Mouse (Mus musculus) adrenal gland, postnatal 10 days (tissue): ENCODE measurements around the gene Tmprss6. TPM values are rescaled to one million over a fixed set of nuclear protein-coding genes. Genes with fewer than 3 reads are reported as not detected.

Experiments used
- DNase-seq: peaks from one replicate; pipeline ENCODE4 v3.0.0; 2021; ENCODE audit warnings: mixed read lengths
- total RNA-seq, 2 experiments: library from RNA; stranded (reverse); gene quantifications; 2 replicates each; pipeline ENCODE4 v1.2.3; 2021

The Tmprss6 gene
- total RNA-seq, 2 experiments from 2014 or later, result 24.7 to 59.5 TPM

DNA sequence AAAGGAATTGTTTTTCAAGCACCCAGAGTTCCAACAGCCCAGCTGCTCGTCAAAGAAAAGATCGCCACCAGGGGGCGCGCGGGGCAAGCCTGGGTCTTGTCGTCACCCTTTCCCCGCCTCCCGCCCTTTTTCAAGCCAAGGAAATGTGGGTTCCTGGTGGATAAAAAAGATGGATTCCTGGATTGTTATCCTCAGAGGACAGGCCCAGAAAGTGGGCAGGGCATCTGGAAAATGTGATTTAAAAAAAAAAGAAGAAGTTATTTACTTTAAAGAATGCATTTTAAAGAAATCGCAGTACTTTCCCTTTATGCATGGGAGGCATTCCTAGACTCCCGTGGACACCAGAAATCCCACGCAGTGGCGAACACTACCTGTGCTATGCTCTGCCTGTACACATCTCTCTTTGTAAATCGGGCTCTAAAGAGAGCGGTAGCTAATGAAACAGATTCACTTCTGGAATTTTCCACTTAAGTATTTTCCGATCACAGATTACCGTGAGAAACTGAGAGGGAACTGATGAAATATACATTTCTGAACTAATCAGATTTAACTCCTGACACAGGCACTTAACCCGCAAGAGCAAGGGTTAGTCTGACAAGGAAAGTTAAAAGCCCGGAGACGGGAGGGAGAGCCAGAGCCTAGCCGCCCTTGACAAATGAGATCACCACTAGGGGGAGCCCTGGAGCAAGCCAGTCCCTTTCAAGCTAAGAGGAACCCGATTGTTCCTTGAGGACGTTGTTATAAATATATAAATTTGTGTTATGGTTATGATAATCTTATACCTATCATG, 20.5 kb downstream of the Tmprss6 start:
- DNase-seq, result peak; percentile 99

DNA sequence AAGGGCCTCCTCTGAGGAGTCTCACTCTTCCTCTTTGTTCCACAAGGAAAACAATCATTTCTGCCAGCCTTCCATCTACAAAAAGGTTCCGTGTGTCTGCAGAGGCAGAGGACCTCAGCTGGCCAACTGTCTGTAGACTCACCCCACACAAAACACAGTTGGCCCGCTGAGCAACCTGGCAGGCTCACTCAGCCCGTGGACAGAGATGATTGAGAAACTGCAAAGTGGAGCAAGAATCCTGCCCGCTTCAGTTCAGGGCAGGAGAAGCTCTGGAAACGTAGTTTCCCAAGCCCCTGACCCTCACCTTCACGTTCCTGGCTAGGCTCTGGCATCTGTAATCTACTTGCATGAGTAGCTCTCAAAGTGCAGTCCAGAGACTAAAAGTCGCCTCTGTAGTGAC, 21.3 kb downstream of the Tmprss6 start:
- peak; percentile 72 for DNase-seq

DNA sequence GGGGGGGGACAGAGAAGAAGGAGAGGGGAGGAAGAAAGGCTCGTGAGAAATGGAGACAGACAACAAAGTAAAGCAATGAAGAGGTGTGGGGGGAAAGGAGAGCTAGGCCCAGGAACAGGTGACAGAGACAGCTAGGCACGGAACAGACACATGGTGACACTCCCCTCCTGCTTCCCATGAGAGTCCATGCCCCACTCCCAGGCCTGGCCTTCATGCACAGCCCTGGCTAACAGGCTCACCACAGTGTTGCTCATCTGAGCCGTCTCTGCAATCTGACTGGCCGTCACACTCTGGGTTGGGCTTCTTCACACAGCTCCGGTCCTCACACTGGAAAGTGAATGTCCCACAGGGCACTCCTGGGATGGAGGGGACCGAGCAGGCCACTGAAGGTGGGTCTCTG, 24.6 kb downstream of the Tmprss6 start:
- no peak for DNase-seq

DNA sequence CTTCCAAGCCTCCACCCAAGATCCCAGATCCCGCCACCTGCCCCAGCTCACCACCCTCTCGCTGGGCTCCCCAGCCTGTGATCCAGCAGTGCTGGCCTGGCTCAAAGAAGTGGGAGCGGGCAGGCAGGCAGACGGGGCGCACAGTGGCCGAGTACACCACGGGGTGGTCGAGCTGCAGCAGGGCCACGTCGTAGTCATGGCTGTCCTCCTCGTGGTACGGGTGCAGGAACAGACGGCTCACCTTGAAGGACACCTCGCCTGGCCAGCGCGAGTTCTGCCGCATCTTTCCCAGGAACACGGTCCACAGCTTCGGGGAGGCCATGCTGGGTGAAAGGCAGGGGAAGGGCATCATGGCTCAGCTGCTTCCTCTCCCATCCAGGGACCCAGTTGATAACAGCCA, 26.2 kb downstream of the Tmprss6 start:
- DNase-seq, result no peak

DNA sequence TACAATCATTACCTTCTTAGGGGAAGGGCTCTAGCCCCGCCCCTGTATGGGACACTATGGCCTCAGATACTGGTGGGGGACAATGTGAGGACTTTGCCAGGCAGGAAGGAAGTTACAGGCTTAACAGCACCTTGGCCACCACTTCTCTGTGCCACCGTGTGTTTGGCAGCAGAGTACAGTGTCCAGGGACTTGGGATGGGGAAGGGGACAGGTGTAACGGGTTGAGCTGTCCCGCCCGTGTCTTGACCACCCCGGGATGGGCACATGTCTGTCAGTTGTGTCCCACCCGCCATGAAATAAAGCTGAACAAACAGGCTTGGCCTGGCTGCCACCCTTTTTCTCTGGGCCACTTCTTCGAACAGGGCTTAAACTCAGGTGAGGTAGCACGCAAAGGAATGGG, 29.5 kb downstream of the Tmprss6 start:
- no peak for DNase-seq

DNA sequence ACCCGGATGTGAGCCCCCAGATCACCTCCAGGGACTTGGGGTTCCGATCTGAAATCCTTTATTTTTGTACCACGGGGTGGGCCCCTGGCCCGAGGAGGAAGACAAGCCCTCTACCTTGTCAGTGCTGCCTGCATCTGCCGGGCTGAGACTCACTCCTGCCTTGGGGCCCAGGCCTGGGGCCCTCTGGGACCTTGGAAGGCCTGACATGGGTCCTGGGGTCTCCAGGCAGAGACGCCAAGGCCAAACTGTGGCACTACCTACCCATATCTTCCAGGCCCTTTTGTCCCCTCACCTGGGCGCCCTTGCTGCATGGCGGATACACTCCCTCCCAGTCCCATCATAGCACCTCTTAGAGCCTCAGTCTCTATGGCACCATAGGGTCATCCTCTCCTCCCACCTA, 29.9 kb downstream of the Tmprss6 start:
- DNase-seq, result no peak

DNA sequence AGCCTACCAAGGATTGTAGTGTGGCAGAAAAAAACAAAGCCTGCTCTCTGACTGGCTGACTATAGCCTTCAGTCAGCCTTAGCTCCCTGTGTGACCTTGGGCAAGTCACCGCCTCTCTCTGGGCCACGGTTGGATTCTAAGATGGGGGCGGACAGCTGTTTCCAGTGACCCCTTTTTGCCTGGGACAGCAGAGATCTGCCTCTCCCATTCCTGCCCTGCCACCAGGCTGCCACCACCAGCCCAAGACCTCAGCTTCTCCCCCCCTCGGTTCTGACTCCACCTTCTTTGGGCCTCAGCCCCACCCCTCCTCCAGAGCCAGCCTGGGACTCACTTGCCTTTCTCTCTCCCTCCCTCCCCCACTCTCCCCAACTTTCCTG, 30.4 kb downstream of the Tmprss6 start:
- DNase-seq, result peak; percentile 73

DNA sequence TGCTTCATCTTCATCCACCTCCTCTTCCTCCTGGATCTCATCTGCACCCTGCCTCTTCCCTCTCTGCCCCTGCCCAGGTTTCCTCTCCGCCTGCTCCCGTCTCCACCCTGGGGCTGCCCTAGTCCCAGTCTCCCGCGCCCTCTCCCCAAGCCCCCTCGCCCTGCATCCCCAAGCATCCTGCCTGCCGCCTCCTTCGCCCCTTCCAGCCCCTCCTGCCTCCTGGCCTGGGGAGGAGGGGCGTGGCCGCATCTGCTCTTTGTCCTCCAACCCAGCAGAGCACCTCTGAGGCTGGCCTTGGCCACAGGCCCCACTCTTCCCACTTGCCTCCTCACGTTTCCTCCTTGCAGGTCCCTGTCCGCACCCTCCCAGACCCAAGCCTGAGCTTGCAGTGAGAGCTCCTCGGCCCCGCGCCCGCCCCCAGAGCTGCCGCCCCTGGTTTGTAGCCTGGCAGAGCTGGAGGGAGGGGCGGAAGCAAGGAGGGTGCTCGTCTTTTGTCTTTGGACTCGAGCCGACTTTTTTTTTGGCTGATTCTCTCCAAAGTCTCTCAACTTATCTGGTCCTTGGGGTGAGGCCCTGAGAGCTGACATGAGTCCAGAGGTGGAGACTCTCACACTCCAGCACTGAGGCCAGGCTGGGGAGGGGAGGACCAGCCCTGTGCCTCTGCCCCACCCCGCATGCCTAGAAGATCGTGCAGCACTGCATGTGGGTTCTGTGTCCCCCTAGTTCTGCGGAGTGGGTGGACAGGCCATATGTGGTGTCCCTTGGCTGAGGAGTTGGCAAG, 31.0 kb downstream of the Tmprss6 start:
- DNase-seq, result peak; percentile 84

DNA sequence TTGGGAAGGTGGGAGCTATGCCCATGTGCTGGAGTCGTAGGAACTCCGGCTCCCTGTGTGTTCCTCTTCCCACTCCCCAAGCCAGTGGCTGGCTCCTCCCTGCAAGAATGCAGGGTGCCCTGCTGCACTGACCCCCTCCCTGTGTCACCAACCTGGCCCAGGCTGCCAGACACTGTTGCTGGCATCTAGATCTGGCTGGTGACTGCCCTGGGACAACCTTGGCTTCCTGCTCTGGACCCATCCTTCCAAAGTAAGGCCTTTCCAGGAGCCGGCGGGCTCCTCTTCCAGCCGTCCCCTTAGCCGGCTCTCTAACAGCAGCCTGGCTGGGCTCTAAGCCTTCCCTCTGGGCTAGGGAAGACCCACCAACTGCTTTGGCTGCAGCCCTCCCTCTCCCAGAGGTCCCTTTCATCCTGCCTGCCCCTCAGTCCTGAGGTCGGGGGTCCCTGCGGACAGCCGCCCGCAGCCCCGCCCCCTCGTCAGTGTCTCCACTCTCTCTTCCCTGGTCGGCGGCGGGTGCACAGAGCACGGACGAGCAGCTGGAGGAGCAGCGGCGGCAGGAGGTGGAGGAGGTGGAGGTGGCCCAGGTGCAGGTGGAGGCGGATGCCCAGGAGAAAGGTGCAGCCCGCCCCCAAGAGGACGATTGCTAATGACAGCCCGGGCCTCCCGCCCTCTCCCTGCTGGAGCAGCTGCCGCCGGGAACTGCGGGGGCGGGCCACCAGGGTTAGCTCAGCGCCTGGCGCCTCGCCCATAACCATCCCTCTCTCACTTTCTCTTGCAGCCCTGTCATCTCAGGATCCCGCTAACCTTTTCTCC, 31.8 kb downstream of the Tmprss6 start:
- peak; percentile 95 for DNase-seq

DNA sequence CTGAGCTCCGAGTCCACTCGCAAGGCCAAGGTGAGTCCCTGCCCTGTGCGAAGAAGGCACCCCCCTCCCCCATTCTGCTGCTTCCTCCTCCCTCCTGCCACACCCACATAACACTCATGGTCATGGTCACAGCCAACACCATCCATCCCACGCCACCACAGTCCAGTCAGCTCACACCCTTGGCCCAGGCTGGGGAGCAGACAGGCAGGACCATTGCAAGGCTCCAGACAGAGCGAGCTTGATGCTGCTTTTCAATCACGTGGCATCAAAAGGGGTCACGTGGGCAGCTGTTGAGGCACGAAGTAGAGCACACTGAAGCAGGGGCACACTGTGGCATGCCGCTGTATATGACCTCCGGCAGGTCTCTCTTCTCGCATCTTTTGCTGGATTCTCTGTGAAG, 32.8 kb downstream of the Tmprss6 start:
- no peak for DNase-seq

DNA sequence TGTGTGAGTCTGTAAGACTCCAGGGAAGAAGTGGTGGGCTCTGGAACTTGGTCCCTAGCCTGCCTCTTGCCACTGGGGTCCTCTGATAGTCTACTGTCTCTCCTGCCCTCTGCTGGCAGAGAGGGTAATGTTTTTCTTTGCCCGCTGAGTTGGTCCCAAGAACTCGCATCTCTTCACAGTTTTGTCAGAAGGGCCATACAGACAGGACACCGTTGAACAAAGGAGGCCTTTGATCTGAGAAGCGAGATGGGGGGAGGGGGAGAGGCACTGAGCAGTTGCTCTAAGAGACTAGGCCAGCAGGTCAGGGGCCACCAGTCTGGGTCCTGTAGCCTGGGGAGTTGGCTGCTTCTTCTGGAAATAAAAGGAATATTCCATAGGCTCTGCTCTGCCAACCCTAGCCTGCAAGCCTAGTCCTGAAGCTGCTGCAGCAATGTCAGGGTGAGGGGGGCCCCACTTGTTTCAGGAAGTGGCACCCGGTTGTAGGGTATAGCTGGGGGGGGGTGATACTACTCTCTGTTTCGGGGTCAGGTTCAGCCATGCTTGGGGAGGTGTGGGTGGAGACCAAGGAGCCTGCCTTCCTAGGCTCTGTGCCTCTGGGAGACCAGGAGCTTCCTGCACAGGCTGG, 33.4 kb downstream of the Tmprss6 start:
- peak; percentile 68 for DNase-seq

DNA sequence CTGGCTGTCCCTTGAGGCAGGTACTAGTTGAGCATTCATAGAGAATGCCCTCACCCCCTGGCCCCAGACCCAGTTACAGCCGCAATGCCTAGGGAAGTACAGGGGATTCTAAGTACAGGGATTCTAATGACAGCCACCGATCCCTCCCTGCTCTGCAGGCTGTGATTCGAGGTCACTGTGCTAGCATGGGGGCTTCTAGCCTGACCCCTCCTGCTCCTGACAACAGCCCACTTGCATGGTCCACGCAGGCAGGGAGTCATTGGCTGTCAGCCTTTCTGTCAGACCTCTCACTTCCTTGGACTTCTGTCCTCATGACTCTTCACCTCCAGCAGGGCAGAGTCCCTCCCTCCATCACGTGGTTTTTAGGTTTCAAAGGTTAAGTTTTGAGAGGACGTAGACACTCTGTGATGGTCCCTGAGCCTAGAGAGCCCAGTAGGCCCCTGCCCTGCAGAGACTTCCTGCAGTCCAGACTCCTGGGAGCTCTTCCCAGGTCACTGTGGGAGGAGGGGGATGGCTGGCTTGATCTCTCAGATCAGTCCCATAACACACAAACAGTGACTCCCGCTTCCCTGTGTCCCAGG, 36.8 kb downstream of the Tmprss6 start:
- no peak for DNase-seq

DNA sequence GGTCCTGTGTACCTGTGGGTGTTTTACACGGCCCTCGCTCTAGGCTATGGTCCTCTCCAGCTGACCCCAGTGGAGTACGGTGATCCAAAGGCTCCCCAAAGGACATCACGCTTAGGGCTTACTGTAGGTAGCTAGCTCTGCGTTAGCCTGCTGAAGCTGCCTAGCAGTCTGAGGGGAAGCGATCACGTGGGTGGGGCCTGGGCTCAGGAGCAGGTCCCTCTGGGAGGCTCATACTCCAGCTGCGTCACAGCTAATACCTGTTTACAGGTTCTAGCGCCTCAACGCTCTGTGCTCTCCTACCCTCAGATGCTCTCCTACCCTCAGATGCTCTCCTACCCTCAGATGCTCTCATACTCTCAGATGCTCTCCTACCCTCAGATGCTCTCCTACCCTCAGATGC, 37.6 kb downstream of the Tmprss6 start:
- no peak for DNase-seq

DNA sequence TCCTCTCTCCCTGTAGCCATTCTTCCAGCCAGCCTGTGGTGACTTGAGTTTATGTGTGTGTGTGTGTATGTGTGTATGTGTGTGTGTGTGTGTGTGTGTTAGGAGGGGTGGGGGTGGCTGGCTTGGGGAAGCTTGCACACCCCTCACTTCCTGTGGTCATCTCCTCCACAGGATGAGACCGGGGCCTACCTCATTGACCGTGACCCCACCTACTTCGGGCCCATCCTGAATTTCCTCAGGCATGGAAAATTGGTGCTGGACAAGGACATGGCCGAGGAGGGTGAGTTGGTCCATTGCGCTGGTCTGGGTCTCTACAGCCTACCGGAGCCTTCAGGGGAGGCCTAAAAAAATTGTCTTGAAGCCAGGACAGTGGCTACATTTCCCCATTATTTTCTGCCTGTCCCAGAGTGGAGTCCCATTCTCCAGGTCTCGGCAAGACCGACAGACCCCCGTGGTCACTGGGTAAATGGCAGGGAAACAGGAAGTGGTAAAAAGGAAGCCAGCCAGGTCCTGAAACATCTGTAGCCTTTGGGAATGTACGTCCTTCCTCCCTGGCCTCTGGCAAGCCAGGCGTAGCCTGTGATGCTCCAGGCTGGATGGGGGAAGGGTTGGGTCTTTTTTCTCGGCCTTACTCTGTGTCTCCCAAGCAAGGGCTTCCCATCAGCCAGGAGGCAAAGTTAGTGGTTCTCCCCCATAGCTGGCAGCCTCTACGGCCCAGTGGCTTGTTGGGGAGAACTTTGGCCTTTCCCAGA, 38.4 kb downstream of the Tmprss6 start:
- no peak for DNase-seq

DNA sequence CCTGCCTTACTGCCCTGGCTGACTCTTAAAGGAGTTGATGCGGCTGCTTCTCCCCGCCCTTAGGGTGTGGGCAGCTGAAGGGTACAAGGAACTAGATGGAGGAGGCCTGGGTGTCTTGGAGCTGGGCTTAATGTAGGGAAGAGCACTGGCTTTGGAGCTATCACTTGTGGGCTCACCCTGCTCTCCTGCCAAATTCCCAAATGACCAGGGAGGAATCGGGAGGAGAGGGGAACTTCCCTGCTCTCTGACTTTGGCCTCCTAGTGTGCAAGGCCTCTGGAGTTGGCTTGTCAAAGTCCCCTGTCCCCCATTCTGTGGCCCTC, 39.3 kb downstream of the Tmprss6 start:
- no peak for DNase-seq

DNA sequence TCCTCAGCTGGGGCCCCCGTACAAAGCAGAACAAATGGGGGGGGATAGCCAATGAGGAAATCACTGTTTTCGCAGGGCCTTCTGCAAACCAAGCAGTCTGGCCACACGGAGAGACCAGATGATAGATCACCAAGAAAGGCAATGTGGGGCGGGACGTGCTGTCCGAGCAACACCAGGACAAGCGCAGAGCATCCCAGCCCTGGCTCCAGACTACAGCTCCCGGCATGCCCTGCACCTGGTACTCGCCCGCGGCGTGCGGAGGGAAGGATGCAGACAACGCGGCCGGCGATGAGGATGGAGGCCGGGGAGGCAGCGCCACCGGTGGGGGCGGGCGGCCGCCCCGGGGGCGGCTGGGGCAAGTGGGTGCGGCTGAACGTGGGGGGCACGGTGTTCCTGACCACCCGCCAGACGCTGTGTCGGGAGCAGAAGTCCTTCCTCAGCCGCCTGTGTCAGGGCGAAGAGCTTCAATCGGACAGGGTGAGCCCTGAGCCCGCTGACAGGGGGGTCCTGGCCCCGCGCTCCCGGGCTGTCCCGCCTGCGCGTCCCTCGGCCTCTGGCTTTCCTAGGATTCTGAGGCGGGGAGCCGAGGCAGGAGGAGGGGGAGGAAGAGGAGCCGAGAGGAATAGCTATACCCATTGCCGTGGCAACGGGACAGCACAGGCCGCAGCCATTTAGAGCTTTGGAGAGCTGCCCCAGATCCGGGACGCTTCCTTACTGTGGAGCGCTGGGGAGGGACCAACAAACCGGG, 39.9 kb downstream of the Tmprss6 start, which contains the start of gene Kctd17:
Gene Kctd17, plus strand, starts transcription at position 174 of the 748 bp plus-strand sequence.
- DNase-seq, result peak; percentile 87

DNA sequence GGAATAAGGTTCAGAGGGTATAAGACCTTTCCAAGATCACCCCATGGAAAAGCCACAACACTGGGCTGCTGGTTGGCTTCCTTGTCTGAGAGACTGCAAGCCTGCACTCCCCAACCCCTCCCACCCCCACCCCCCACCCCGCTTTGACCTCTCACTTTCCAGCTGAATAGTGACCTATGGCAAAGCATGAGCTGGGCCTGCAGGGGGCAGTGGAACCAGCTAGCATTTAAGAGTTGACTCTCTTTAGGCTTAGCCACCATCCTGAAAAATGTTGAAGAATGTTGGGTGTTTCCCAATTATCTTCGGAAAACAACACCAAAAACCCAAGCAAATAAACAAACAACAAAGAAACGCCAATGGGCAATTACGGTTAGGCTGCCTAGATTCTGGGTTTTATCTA, 43.2 kb downstream of the Tmprss6 start:
- DNase-seq, result no peak

DNA sequence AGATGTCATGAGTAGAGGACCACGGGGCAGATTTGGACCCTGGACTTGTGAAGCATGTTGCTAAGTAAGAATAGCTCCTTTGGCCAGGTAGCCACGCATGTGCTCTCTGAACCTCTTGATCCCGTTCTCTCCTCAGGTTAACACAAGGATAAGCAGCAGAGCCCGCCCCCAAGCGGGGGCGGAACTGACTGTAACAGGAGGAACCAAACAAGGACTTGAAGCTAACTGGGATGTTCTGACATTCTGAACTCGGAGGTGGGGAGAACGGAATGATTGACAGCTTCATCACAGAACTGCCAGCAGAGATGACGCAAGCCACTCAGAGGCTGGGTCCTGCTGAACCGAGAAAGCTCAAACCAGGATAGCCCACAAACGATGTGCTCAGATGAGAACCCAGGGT, 43.9 kb downstream of the Tmprss6 start:
- DNase-seq, result no peak

DNA sequence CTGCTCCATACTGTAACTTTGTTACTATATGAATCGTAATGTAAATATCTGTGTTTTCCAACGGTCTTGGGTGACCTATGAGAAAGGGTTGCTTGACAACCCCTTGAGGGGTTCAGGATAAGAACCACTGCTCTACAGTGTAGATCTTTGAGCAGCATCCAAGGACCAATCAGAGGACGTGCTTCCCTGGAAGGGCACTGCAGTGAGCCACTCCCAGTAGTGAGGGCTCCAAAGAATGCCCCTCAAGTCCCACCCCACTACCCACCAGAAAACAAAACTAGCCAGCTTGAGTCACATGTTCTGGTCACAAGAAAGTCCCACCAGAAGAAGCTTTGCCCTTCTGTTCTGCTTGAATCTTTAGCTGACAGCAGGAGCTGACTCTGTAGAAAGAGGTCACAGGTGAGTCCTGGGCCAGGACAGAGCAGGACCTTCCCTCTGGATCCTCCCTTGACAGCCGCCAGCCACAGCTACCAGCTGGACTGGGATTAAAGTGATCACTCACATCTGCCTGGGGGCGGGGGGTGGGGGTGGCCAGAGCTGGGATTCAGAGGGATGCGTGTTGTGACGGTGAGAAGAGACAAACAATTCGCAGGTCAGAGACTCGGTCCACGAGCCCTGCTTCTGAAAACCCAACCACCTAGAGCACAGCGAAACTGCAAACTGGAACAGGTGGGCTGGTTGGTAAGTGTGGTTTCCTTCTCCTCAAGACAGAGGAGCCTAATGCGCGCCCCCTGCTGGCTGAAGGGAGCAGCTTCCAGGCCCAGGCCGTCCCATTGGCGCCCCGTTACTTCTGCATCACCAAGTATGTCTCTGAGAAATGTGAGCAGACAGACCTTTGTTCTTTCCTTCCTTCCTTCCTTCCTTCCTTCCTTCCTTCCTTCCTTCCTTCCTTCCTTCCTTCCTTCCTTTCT, 46.1 kb downstream of the Tmprss6 start:
- DNase-seq, result peak; percentile 91

DNA sequence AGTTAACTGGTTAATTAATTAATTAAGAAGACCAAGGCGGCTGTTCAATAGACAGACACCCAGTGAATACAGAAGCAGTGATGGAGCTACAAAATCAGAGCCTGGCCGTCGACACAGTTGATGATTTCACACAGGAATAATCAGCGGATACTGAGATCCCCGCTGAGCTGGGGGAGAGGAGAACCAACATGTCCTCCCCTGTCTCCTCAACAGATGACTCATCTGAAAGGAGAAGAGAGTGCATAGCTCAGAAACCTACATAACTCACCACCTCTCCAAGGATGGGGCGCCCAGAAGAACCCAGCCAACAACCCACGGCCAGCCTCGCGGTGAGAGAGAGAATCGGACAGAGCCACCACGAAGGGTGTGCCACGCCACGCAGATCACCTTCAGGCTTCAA, 48.0 kb downstream of the Tmprss6 start:
- no peak for DNase-seq
